Mouse (Mus musculus): ENCODE results near the gene Clk2. TPM values are rescaled to one million over a fixed set of nuclear protein-coding genes. Genes with fewer than 3 reads are reported as not detected.

Clk2 gene
- polyA plus RNA-seq, 1 experiment = 68.0 TPM

- TF ChIP-seq CTCF (IDR thresholded peaks at IDR 0.05; ENCODE audit: extremely low read depth, insufficient read depth, low read length) = no peak
- no peak for TF ChIP-seq POLR2A (IDR thresholded peaks at IDR 0.05; ENCODE audit: extremely low read depth, insufficient read depth, low read length)
- Histone ChIP-seq H3K27ac (ENCODE audit: insufficient read depth, low read length) (no peak overlapping the region), H3K4me1 (ENCODE audit: control insufficient read depth, insufficient read depth, low read length) (no peaks in the 10 kb centered on the region), H3K4me3 (ENCODE audit: insufficient read depth, low read length) (no peak overlapping the region)
Observed at GRCm38 (mm10) chr3:89199839-89200238, 35.2 kb downstream of the Clk2 start.

DNA sequence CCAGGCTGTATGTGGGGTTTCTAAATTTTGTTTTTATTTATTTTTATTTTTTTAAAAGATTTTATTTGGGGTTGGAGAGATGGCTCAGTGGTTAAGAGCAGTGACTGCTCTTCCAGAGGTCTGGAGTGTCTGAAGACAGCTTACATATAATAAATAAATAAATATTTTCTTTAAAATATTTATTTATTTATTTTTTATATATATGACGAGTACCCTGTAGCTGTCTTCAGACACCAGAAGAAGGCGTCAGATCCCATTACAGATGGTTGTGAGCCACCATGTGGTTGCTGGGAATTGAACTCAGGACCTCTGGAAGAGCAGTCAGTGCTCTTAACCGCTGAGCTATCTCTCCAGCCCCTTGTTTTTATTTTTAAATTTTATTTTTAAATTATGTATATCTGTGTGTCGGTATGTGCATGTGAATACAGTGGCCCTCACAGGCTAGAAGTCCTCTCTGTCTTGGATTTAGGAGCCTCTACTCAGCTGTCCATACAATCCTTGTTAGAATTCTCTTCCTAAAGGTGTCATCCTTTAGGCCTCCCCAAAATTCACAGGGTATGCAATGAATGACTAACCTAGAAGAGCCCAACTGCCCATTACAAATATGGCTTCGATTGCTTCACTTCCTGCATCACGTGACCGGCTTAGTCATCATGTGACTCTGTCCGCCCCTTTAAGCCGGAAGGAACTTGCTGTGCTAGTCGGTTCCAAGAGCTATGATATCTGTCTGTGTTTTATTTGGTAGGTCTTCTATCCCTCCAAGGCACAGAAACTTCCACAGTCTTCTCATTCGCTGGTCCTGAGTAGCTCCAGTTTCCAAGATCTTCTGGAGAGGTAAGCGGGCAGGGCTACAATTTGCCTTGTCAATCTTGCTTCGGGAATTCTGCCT lies 37.9 kb downstream of the Clk2 start, which contains the start of gene Gba:
Gene Gba (plus strand): TSS at position 676 of the 889 bp plus-strand sequence.
- TF ChIP-seq CTCF (IDR thresholded peaks at IDR 0.05; ENCODE audit: extremely low read depth, insufficient read depth, low read length) (no peak), POLR2A (IDR thresholded peaks at IDR 0.05; ENCODE audit: extremely low read depth, insufficient read depth, low read length) (peak; percentile 64)
- no peak within 1 kb of the TSS for H3K27ac ChIP-seq (ENCODE audit: insufficient read depth, low read length)
- H3K4me3 ChIP-seq (ENCODE audit: insufficient read depth, low read length) = peak within 1 kb of the TSS; percentile 44
- no peaks in the 10 kb centered on the region for H3K4me1 ChIP-seq (ENCODE audit: control insufficient read depth, insufficient read depth, low read length)

- TF ChIP-seq CTCF (IDR thresholded peaks at IDR 0.05; ENCODE audit: extremely low read depth, insufficient read depth, low read length) = no peak
- no peak for TF ChIP-seq POLR2A (IDR thresholded peaks at IDR 0.05; ENCODE audit: extremely low read depth, insufficient read depth, low read length)
- Histone ChIP-seq H3K4me1 (ENCODE audit: control insufficient read depth, insufficient read depth, low read length) (no peaks in the 10 kb centered on the region), H3K4me3 (ENCODE audit: insufficient read depth, low read length) (peak overlapping the region; percentile 44), H3K27ac (ENCODE audit: insufficient read depth, low read length) (no peak overlapping the region)
Observed at GRCm38 (mm10) chr3:89203142-89203514, 38.5 kb downstream of the Clk2 start.

DNA sequence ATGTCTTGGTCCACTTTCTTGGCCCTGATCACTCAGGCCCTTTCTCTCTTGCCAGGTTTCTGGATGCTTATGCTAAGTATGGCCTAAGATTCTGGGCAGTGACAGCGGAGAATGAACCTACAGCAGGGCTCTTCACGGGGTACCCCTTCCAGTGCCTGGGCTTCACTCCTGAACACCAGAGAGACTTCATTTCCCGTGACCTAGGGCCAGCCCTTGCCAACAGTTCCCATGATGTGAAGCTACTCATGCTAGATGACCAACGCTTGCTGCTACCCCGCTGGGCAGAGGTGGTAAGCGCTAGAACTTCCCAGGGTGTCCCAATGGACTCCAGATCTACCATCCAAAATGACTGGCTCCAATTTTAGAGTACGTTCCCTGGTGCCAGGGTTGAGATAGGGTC lies 41.5 kb downstream of the Clk2 start:
- Histone ChIP-seq H3K4me1 (ENCODE audit: control insufficient read depth, insufficient read depth, low read length) (no peaks in the 10 kb centered on the region), H3K27ac (ENCODE audit: insufficient read depth, low read length) (no peak overlapping the region), H3K4me3 (ENCODE audit: insufficient read depth, low read length) (no peak overlapping the region)
- no peak for TF ChIP-seq POLR2A (IDR thresholded peaks at IDR 0.05; ENCODE audit: extremely low read depth, insufficient read depth, low read length)
- TF ChIP-seq CTCF (IDR thresholded peaks at IDR 0.05; ENCODE audit: extremely low read depth, insufficient read depth, low read length) = no peak

DNA sequence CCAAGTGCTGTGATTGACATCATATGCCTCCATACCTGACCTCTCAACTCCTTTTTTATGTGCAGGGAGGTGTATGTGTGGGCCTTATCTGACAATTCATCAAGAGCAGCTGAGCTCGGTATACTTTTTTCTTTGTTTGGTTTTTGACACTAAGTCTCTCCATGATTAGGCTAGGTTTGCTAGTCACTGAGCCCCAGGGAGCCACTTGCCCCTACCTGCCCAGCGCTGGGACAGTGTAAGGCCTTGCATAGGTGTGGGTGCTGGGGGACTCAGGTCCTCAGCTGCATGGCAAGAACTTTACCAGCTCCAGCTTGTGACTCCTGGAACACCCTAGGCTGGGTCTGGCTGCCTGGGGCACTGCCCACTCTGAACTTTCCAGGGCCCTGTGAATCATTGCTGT lies 42.1 kb downstream of the Clk2 start:
- H3K4me3 ChIP-seq (ENCODE audit: insufficient read depth, low read length) = no peak overlapping the region
- TF ChIP-seq POLR2A (IDR thresholded peaks at IDR 0.05; ENCODE audit: extremely low read depth, insufficient read depth, low read length) = no peak
- no peak for TF ChIP-seq CTCF (IDR thresholded peaks at IDR 0.05; ENCODE audit: extremely low read depth, insufficient read depth, low read length)
- H3K4me1 ChIP-seq (ENCODE audit: control insufficient read depth, insufficient read depth, low read length) = no peaks in the 10 kb centered on the region
- no peak overlapping the region for H3K27ac ChIP-seq (ENCODE audit: insufficient read depth, low read length)

- H3K4me3 ChIP-seq (ENCODE audit: insufficient read depth, low read length) = no peak overlapping the region
- H3K27ac ChIP-seq (ENCODE audit: insufficient read depth, low read length) = no peak overlapping the region
- TF ChIP-seq CTCF (IDR thresholded peaks at IDR 0.05; ENCODE audit: extremely low read depth, insufficient read depth, low read length) = no peak
- TF ChIP-seq POLR2A (IDR thresholded peaks at IDR 0.05; ENCODE audit: extremely low read depth, insufficient read depth, low read length) = 0 out of 2 replicates have a peak, but pooled peaks have one; percentile 7
- H3K4me1 ChIP-seq (ENCODE audit: control insufficient read depth, insufficient read depth, low read length) = 0 out of 2 replicates have a peak, but pooled peaks cover 2% of the 10 kb centered on the region
Observed at GRCm38 (mm10) chr3:89208075-89208657, 43.6 kb downstream of the Clk2 start.

GRCm38 (mm10) chr3:89208736-89209135 lies 44.1 kb downstream of the Clk2 start:
- TF ChIP-seq POLR2A (IDR thresholded peaks at IDR 0.05; ENCODE audit: extremely low read depth, insufficient read depth, low read length) (peak; percentile 3; the same call in 1 of the 2 replicates), CTCF (IDR thresholded peaks at IDR 0.05; ENCODE audit: extremely low read depth, insufficient read depth, low read length) (no peak)
- no peak overlapping the region for H3K27ac ChIP-seq (ENCODE audit: insufficient read depth, low read length)
- H3K4me1 ChIP-seq (ENCODE audit: control insufficient read depth, insufficient read depth, low read length) = 0 out of 2 replicates have a peak, but pooled peaks cover 2% of the 10 kb centered on the region
- no peak overlapping the region for H3K4me3 ChIP-seq (ENCODE audit: insufficient read depth, low read length)

GRCm38 (mm10) chr3:89209731-89210130 lies 45.1 kb downstream of the Clk2 start:
- TF ChIP-seq POLR2A (IDR thresholded peaks at IDR 0.05; ENCODE audit: extremely low read depth, insufficient read depth, low read length) (peak; percentile 20; the same call in 1 of the 2 replicates), CTCF (IDR thresholded peaks at IDR 0.05; ENCODE audit: extremely low read depth, insufficient read depth, low read length) (no peak)
- no peak overlapping the region for H3K27ac ChIP-seq (ENCODE audit: insufficient read depth, low read length)
- H3K4me3 ChIP-seq (ENCODE audit: insufficient read depth, low read length) = no peak overlapping the region
- H3K4me1 ChIP-seq (ENCODE audit: control insufficient read depth, insufficient read depth, low read length) = 0 out of 2 replicates have a peak, but pooled peaks cover 2% of the 10 kb centered on the region

GRCm38 (mm10) chr3:89210162-89210561 lies 45.6 kb downstream of the Clk2 start:
- Histone ChIP-seq H3K4me3 (ENCODE audit: insufficient read depth, low read length) (no peak overlapping the region), H3K27ac (ENCODE audit: insufficient read depth, low read length) (no peak overlapping the region), H3K4me1 (ENCODE audit: control insufficient read depth, insufficient read depth, low read length) (0 out of 2 replicates have a peak, but pooled peaks cover 2% of the 10 kb centered on the region)
- TF ChIP-seq CTCF (IDR thresholded peaks at IDR 0.05; ENCODE audit: extremely low read depth, insufficient read depth, low read length) = no peak
- no peak for TF ChIP-seq POLR2A (IDR thresholded peaks at IDR 0.05; ENCODE audit: extremely low read depth, insufficient read depth, low read length)

Data from cortical plate, adult 2 months (tissue).